Mouse (Mus musculus) effector memory CD4-positive, alpha-beta T cell, adult 5 months (primary cell): ENCODE data around the gene Lif. TPM values are rescaled to one million over a fixed set of nuclear protein-coding genes. Genes with fewer than 3 reads are reported as not detected.

Source experiments
- polyA plus RNA-seq: library from polyadenylated mRNA; unstranded; fragments of 100-300 nt; shearing (Covaris generic); gene quantifications from one replicate; pipeline ENCODE4 v1.2.1, GENCODE M21; 2017

The Lif gene
- polyA plus RNA-seq: 10.8 TPM

GRCm38 (mm10) chr11:4256846-4257607 lies at the start of gene Lif:
Gene Lif (plus strand): TSS chr11:4257557.

GRCm38 (mm10) chr11:4217914-4218629 lies 39.3 kb upstream of the Lif start, which contains the start of gene Castor1:
Gene Castor1 (plus strand): TSS chr11:4218225.

GRCm38 (mm10) chr11:4235665-4236545 lies 21.5 kb upstream of the Lif start, which contains the start of gene Osm:
Gene Osm (plus strand): TSS chr11:4236420.

Other genes starting within 250 kb of the Lif start
- not detected for gene Sec14l4, start 226.1 kb upstream of the Lif start, polyA plus RNA-seq
- not detected for gene Sec14l3, start 192.7 kb upstream of the Lif start, polyA plus RNA-seq
- gene Mtfp1, start 162.1 kb upstream of the Lif start, polyA plus RNA-seq: 0.80 TPM
- 1.6 TPM for gene Sec14l2, start 134.1 kb upstream of the Lif start, polyA plus RNA-seq
- gene Rnf215, start 122.4 kb upstream of the Lif start, polyA plus RNA-seq: 23.9 TPM
- gene Ccdc157, start 97.3 kb upstream of the Lif start, polyA plus RNA-seq: 3.6 TPM
- gene Sf3a1, start 97.2 kb upstream of the Lif start, polyA plus RNA-seq: 42.3 TPM
- gene Tbc1d10a, start 70.8 kb upstream of the Lif start, polyA plus RNA-seq: 85.1 TPM
- gene Castor1, start 39.3 kb upstream of the Lif start, polyA plus RNA-seq: 30.6 TPM
- gene Osm, start 21.1 kb upstream of the Lif start, polyA plus RNA-seq: 7.4 TPM
- gene Hormad2, start 183.5 kb downstream of the Lif start, polyA plus RNA-seq: 0.76 TPM